8 mouse cellular contexts compared by ENCODE assay signal in the genomic region with DNA sequence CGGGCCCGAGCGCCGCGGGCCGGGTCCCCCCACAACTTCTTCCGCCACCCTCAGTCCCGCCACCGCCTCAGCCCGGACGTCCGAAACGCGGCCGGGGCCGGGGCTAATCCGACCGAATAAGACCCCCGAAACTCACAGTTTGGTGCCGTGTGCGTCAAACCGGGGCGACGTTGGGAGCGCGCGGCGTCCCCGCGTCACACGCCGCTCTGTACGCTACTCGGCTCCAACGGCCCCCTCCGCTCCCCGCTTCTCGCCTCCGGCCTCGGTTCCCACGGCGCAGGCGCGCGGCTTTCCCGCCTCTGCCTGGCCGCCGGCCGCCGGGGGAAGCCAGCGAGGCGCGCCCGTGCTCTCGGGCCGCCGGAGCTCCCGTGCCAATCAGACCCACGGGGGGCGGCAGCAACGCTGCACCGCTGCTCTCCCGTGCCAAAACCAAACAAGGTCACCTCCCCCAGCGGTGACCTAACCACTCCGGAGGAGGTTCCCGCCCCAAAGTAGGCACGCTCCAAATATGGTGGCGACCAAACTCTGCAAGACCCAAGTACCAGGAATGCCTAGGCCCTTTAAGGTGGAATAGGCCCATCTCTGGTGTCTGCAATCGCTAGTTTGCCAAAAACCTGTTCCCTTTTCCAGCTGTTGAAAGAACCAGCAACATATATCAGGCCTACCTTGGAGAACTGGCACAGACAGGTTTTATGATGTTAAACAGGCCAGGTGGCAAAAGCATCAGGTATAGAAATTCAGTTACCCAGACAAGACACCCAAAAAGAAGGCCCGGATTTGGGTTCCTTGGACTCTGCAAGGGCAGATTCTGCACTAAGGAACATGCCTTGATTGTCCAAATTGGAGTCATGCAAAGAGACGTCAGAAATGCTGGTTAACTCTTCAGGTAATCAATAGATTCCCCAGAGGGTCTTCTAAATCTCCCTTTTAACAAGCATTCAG. TPM values are rescaled to one million over a fixed set of nuclear protein-coding genes. Genes with fewer than 3 reads are reported as not detected.
DNase-seq lines count a peak whose midpoint lies in the region; ATAC-seq and TF ChIP-seq lines count a peak whose summit lies in the region.

A gene (minus strand): TSS at position 892 of the 942 bp plus-strand sequence.

- DNase-seq in B cell, adult 2 months = peak; percentile 86 to 87
- DNase-seq in brain, adult 2 months (ENCODE audit: low read depth, low spot score) = peak; percentile 95
- peak; percentile 94 for DNase-seq in kidney, postnatal 0 days (ENCODE audit: low spot score)
- DNase-seq in liver, embryonic 11.5 days (ENCODE audit: low spot score) = peak; percentile 85
- peak; percentile 90 for DNase-seq in naive thymus-derived CD4-positive, alpha-beta T cell, adult 2 months (ENCODE audit: low read depth)

- ATAC-seq in erythroblast, adult 5-6 weeks (replicated peaks; ENCODE audit: low FRiP score, poor library complexity, severe bottlenecking) = peak; percentile 92
- peak; percentile 87 for ATAC-seq in heart, embryonic 11.5 days (replicated peaks; ENCODE audit: insufficient number of reproducible peaks, low FRiP score, low TSS enrichment)
- peak; percentile 96 for ATAC-seq in kidney, postnatal 0 days (replicated peaks; ENCODE audit: low FRiP score, low read depth)
- peak; percentile 88 for ATAC-seq in liver, embryonic 11.5 days (replicated peaks; ENCODE audit: low FRiP score)
- peak; percentile 92 for ATAC-seq in stomach, embryonic 14.5 days (ENCODE audit: insufficient number of reproducible peaks, insufficient read depth, low FRiP score, low read depth)

- peaks cover 20% of the 10 kb centered on the region for H3K4me1 ChIP-seq in heart, embryonic 11.5 days (ENCODE audit: control insufficient read depth, insufficient read depth, low read length)
- peaks cover 8% of the 10 kb centered on the region for H3K4me1 ChIP-seq in kidney, postnatal 0 days (replicated peaks; ENCODE audit: insufficient read depth, low read length)
- H3K4me1 ChIP-seq in liver, embryonic 11.5 days (replicated peaks; ENCODE audit: control insufficient read depth, insufficient read depth, low read length) = peaks cover 17% of the 10 kb centered on the region
- H3K4me1 ChIP-seq in stomach, embryonic 14.5 days (ENCODE audit: control insufficient read depth, insufficient read depth, low read length) = peaks cover 11% of the 10 kb centered on the region; the same call in 1 of the 2 replicates

- H3K36me3 ChIP-seq in heart, embryonic 11.5 days (ENCODE audit: control insufficient read depth, insufficient read depth, low read length) = no peaks in the 10 kb centered on the region
- no peaks in the 10 kb centered on the region for H3K36me3 ChIP-seq in kidney, postnatal 0 days (ENCODE audit: insufficient read depth, low read length)
- 0 out of 2 replicates have a peak, but pooled peaks cover 2% of the 10 kb centered on the region for H3K36me3 ChIP-seq in liver, embryonic 11.5 days (ENCODE audit: control insufficient read depth, insufficient read depth, low read length)
- H3K36me3 ChIP-seq in stomach, embryonic 14.5 days (ENCODE audit: control insufficient read depth, insufficient read depth, low read length) = no peaks in the 10 kb centered on the region

- 2% methylated on average over 58 of the region's 71 CpGs for WGBS in heart, embryonic 11.5 days (ENCODE audit: insufficient replicate concordance)
- 3% methylated on average over 64 of the region's 71 CpGs for WGBS in kidney, postnatal 0 days
- 2% methylated on average over 71 of the region's 71 CpGs for WGBS in liver, embryonic 11.5 days
- WGBS in stomach, embryonic 14.5 days = 2% methylated on average over 66 of the region's 71 CpGs

- H3K4me2 ChIP-seq in heart, embryonic 11.5 days = peak within 1 kb of the TSS; percentile 84
- peak within 1 kb of the TSS; percentile 80 for H3K4me2 ChIP-seq in kidney, postnatal 0 days (ENCODE audit: low read length)
- H3K4me2 ChIP-seq in liver, embryonic 11.5 days = peak within 1 kb of the TSS; percentile 92
- peak within 1 kb of the TSS; percentile 82 for H3K4me2 ChIP-seq in stomach, embryonic 14.5 days (replicated peaks; ENCODE audit: low read depth, low read length)

- H3K4me3 ChIP-seq in heart, embryonic 11.5 days (ENCODE audit: low read depth, low read length) = peak within 1 kb of the TSS; percentile 94
- H3K4me3 ChIP-seq in kidney, postnatal 0 days (replicated peaks; ENCODE audit: low read depth, low read length) = peak within 1 kb of the TSS; percentile 97
- H3K4me3 ChIP-seq in liver, embryonic 11.5 days (ENCODE audit: low read depth, low read length) = peak within 1 kb of the TSS; percentile 89
- peak within 1 kb of the TSS; percentile 81 for H3K4me3 ChIP-seq in stomach, embryonic 14.5 days (ENCODE audit: low read depth, low read length)

- peak; percentile 9; the same call in 1 of the 2 replicates for TF ChIP-seq CTCF in kidney, postnatal 0 days (IDR thresholded peaks at IDR 0.05; ENCODE audit: low read depth)

- no peaks in the 10 kb centered on the region for H3K9me3 ChIP-seq in heart, embryonic 11.5 days (replicated peaks; ENCODE audit: control insufficient read depth, low read length)
- H3K9me3 ChIP-seq in kidney, postnatal 0 days (replicated peaks; ENCODE audit: low read length) = no peaks in the 10 kb centered on the region
- H3K9me3 ChIP-seq in liver, embryonic 11.5 days (ENCODE audit: control insufficient read depth, low read length) = no peaks in the 10 kb centered on the region
- no peaks in the 10 kb centered on the region for H3K9me3 ChIP-seq in stomach, embryonic 14.5 days (ENCODE audit: control insufficient read depth, low read depth, low read length)

- H3K27me3 ChIP-seq in heart, embryonic 11.5 days (ENCODE audit: control insufficient read depth, insufficient read depth, low read length) = no peaks in the 10 kb centered on the region
- no peaks in the 10 kb centered on the region for H3K27me3 ChIP-seq in kidney, postnatal 0 days (ENCODE audit: insufficient read depth, low read length)
- H3K27me3 ChIP-seq in liver, embryonic 11.5 days (replicated peaks; ENCODE audit: control insufficient read depth, insufficient read depth, low read length) = no peaks in the 10 kb centered on the region
- no peaks in the 10 kb centered on the region for H3K27me3 ChIP-seq in stomach, embryonic 14.5 days (ENCODE audit: control insufficient read depth, insufficient read depth, low read length)

- peak within 1 kb of the TSS; percentile 99 for H3K9ac ChIP-seq in heart, embryonic 11.5 days (ENCODE audit: low read depth, low read length)
- peak within 1 kb of the TSS; percentile 99 for H3K9ac ChIP-seq in kidney, postnatal 0 days (ENCODE audit: low read depth, low read length)
- peak within 1 kb of the TSS; percentile 98 for H3K9ac ChIP-seq in liver, embryonic 11.5 days (ENCODE audit: low read depth, low read length)
- peak within 1 kb of the TSS; percentile 97 for H3K9ac ChIP-seq in stomach, embryonic 14.5 days (replicated peaks; ENCODE audit: low read depth, low read length)

- peak within 1 kb of the TSS; percentile 99 for H3K27ac ChIP-seq in heart, embryonic 11.5 days (ENCODE audit: low read depth, low read length)
- peak within 1 kb of the TSS; percentile 100 for H3K27ac ChIP-seq in kidney, postnatal 0 days
- H3K27ac ChIP-seq in liver, embryonic 11.5 days (ENCODE audit: low read depth, low read length) = peak within 1 kb of the TSS; percentile 99
- peak within 1 kb of the TSS; percentile 99 for H3K27ac ChIP-seq in stomach, embryonic 14.5 days (ENCODE audit: low read length)

RNA-seq across cellular contexts. Expression of the gene that starts here (rescaled TPM):
- 48.7 and 51.7 TPM in 2 replicates for total RNA-seq in erythroblast, adult 5-6 weeks (2015; ENCODE audit: low replicate concordance)
- total RNA-seq in erythroblast, adult 5-6 weeks (2017; ENCODE audit: low replicate concordance) = 62.7 and 68.0 TPM in 2 replicates
- polyA plus RNA-seq in heart, embryonic 11.5 days (2014; fragmentation: Nextera tagmentation; extraction: Ambion mirVana) = 57.5 and 82.8 TPM in 2 replicates
- polyA plus RNA-seq in kidney, postnatal 0 days (2015; fragmentation: Nextera tagmentation; extraction: Ambion mirVana) = 60.2 and 64.7 TPM in 2 replicates
- 36.6 and 44.4 TPM in 2 replicates for polyA plus RNA-seq in liver, embryonic 11.5 days (2014; fragmentation: Nextera tagmentation; extraction: Ambion mirVana)
- polyA plus RNA-seq in stomach, embryonic 14.5 days (2014; fragmentation: Nextera tagmentation; extraction: Ambion mirVana) = 109 and 115 TPM in 2 replicates

Comparison
In these comparisons a context has a peak if more than half of its experiments do, and no peak if none do; other contexts are left out.
1. Peak in every context shown above with its lines: DNase-seq, ATAC-seq, H3K4me3 ChIP-seq and H3K27ac ChIP-seq.